Mouse (Mus musculus) hindbrain, postnatal 0 days (tissue): ENCODE measurements around the gene Gda. TPM values are rescaled to one million over a fixed set of nuclear protein-coding genes. Genes with fewer than 3 reads are reported as not detected.

Experiments used
- ATAC-seq: fragments of 200-750 bp; cut with Nextera tagmentation; 2 replicates; pipeline ENCODE4 v1.8.0; 2017; ENCODE audit warnings: mild to moderate bottlenecking, moderate TSS enrichment, moderate library complexity
- DNase-seq: peaks from one replicate; pipeline ENCODE4 v3.0.0-alpha.2; 2015; ENCODE audit warnings: low spot score
- H3K27ac ChIP-seq: fragments of 300-500 bp; sonication (generic); 2 replicates; pipeline ENCODE4 v1.5.1; 2014; ENCODE audit warnings: mild to moderate bottlenecking
- H3K27me3 ChIP-seq: fragments of 300-500 bp; sonication (generic); 2 replicates; pipeline ENCODE4 v1.6.1; 2014; ENCODE audit warnings: low read length, mixed read lengths; ENCODE audit not compliant: insufficient read depth
- H3K36me3 ChIP-seq: fragments of 300-500 bp; sonication (generic); 2 replicates; pipeline ENCODE4 v1.6.1; 2014; ENCODE audit warnings: low read length, mixed read lengths; ENCODE audit not compliant: insufficient read depth
- H3K4me1 ChIP-seq: fragments of 300-500 bp; sonication (generic); 2 replicates; pipeline ENCODE4 v1.6.1; 2014; ENCODE audit warnings: antibody characterized with exemption, low read length, mixed read lengths; ENCODE audit not compliant: insufficient read depth
- H3K4me2 ChIP-seq: fragments of 300-500 bp; sonication (generic); 2 replicates; pipeline ENCODE4 v1.6.1; 2014; ENCODE audit warnings: low read depth, mild to moderate bottlenecking, low read length, moderate library complexity, mixed read lengths
- H3K4me3 ChIP-seq: fragments of 300-500 bp; sonication (generic); 2 replicates; pipeline ENCODE4 v1.5.1; 2014; ENCODE audit warnings: low read length
- H3K9ac ChIP-seq: fragments of 300-500 bp; sonication (generic); replicated peaks from 2 replicates; pipeline ENCODE4 v1.6.1; 2014; ENCODE audit warnings: mild to moderate bottlenecking, low read length, moderate library complexity, mixed read lengths
- H3K9me3 ChIP-seq: fragments of 300-500 bp; sonication (generic); 2 replicates; pipeline ENCODE4 v1.6.1; 2016; ENCODE audit warnings: low read length, mixed read lengths
- CTCF ChIP-seq: IDR thresholded peaks from 2 replicates; pipeline ENCODE4 v1.5.1; 2016; ENCODE audit warnings: antibody characterized with exemption, control low read depth, low read depth
- WGBS: fragments of 180-500 bp; shearing (Covaris S2); extraction: QIAGEN DNeasy Blood & Tissue Kit; methylation state at CpG from one replicate; pipeline ENCODE4 v1.1.7; 2014; 5-methylcytosine and 5-hydroxymethylcytosine counted together
- polyA plus RNA-seq: library from polyadenylated mRNA; unstranded; fragments of >200 nt; fragmentation: Nextera tagmentation; extraction: Ambion mirVana; gene quantifications from 2 replicates; pipeline ENCODE4 v1.2.1, GENCODE M21; 2015
- total RNA-seq: library from RNA; depleted of rRNA; stranded (reverse); fragments of >200 nt; gene quantifications from 2 replicates; pipeline ENCODE4 v1.2.3, GENCODE M21; 2014

Gda gene
- total and polyA plus RNA-seq, 2 experiments from 2014 or later, result 0.64 to 2.7 TPM

DNA sequence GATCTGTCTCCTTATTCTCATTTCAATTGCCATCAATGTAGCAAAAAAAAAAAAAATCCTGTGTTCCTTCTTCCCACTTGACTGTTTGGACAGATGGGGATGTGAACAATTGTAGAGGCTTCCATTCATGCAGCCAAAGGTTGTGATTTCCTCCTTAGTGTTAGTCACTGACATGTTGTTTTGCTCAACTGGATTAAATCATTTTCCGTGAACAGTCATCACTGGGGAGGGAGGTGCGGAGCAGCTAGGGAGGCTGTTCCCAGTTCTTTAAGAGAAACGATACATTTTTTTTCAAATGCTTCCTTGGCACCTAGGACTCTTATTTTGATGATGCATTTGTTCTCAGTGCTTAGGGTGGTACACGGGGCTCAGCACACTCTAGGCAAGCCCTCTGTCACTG, 15.8 kb downstream of the Gda start:
- H3K9ac ChIP-seq, result no peak overlapping the region
- TF ChIP-seq CTCF, result no peak
- no peak overlapping the region for H3K4me3 ChIP-seq
- H3K4me1 ChIP-seq, result no peaks in the 10 kb centered on the region
- WGBS, result 77% methylated on average over 4 of the region's 4 CpGs
- H3K27ac ChIP-seq, result no peak overlapping the region
- no peaks in the 10 kb centered on the region for H3K9me3 ChIP-seq
- ATAC-seq (no peak), DNase-seq (no peak)
- no peaks in the 10 kb centered on the region for H3K36me3 ChIP-seq
- H3K4me2 ChIP-seq, result no peak overlapping the region
- H3K27me3 ChIP-seq, result no peaks in the 10 kb centered on the region

DNA sequence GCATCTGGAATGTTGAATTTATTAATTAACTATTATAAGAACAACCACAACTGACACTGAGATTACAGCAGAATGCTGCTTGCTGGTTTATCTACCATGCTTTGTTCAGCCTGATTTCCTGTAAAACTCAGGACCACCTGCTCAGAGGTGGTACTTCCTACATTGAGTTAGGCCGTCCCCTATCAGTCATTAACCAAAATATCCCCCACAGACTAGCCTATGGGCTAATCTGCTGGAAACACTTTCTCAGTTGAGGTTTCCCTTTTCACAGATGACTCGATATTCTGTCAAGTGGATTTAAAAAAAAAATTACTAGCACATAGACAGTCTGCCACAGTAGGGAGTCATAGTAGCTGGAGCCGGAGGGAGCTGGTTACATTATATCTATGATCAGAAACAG, 31.5 kb downstream of the Gda start:
- DNase-seq, result no peak
- no peak for ATAC-seq
- no peaks in the 10 kb centered on the region for H3K27me3 ChIP-seq
- no peak overlapping the region for H3K4me2 ChIP-seq
- H3K4me3 ChIP-seq, result no peak overlapping the region
- no peak overlapping the region for H3K9ac ChIP-seq
- H3K27ac ChIP-seq, result no peak overlapping the region
- no peaks in the 10 kb centered on the region for H3K4me1 ChIP-seq
- H3K9me3 ChIP-seq, result no peaks in the 10 kb centered on the region
- no peaks in the 10 kb centered on the region for H3K36me3 ChIP-seq
- TF ChIP-seq CTCF, result no peak
- WGBS, result 86% methylated on average over 3 of the region's 3 CpGs

DNA sequence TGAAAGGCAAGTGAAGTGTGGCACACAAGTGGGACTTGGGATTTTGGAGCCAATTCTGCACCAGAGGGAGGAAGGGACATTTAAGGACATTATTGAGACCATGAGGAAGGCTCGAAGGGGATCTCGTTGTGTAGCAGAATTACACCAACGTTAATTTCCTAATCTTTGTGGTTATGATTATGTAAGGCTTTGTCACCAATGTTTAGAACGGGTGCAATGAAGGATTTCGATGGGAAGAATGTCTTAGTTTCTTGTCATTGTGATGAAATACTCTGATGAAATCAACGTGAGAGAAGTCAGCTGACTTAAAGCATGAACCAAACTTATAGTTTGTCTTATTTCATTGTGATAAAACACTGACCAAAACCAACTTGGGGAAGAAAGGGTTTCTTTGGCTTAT, 32.4 kb downstream of the Gda start:
- Histone ChIP-seq H3K9ac (no peak overlapping the region), H3K4me3 (no peak overlapping the region), H3K9me3 (no peaks in the 10 kb centered on the region), H3K27me3 (no peaks in the 10 kb centered on the region), H3K27ac (no peak overlapping the region), H3K4me1 (no peaks in the 10 kb centered on the region), H3K4me2 (no peak overlapping the region), H3K36me3 (no peaks in the 10 kb centered on the region)
- no peak for TF ChIP-seq CTCF
- DNase-seq, result no peak
- WGBS, result 92% methylated on average over 6 of the region's 6 CpGs
- no peak for ATAC-seq

DNA sequence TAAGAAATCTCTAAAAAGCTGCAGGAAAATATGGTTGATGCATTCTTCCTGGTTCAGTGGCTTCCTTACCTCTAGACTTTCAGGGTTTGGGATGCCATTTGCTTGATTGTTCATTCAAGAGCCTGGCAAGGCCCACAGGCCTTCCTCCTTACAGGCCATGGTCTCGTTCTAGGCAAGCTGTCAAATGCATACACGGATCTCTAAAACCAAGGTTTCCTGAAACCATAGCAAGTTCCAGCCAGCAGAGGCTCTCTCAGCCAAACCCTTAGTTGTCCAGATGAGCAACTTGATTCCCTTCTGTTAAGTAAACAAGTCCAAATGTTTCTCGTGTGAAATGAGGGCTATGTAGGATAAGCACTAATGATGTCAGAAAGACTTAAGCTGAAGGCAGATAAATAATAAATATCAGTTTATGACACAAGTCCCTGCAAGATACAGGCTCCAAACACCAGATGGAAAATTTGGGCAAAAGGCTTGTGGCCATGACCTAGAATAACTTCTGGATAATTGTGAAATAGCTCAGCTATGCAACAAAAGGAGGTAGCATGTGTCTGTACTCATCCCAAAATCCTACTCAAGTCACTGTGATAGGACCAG, 34.0 kb downstream of the Gda start:
- DNase-seq (no peak), ATAC-seq (no peak)
- TF ChIP-seq CTCF, result no peak
- Histone ChIP-seq H3K4me1 (no peaks in the 10 kb centered on the region), H3K4me2 (no peak overlapping the region), H3K9ac (no peak overlapping the region), H3K27me3 (no peaks in the 10 kb centered on the region), H3K36me3 (no peaks in the 10 kb centered on the region), H3K9me3 (no peaks in the 10 kb centered on the region), H3K27ac (no peak overlapping the region), H3K4me3 (no peak overlapping the region)
- WGBS, result 65% methylated on average over 3 of the region's 3 CpGs

DNA sequence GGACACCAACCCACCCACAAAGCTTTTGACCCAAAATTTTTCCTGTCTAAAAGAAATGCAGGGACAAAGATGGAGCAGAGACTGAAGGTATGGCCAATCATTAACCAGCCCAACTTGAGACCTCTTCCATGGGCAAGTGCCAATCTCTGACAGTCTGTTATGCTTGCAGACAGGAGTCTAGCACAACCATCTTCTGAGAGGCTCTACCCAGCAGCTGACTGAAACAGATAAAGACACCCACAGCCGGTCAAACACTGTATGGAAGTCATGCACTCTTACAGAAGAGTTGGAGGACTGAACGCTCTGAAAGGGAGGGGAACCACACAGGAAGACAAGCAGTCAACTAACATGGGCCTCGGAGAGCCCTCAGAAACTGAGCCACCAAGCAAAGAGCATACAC, 36.7 kb downstream of the Gda start:
- 87% methylated on average over 3 of the region's 3 CpGs for WGBS
- Histone ChIP-seq H3K4me3 (no peak overlapping the region), H3K27me3 (no peaks in the 10 kb centered on the region), H3K9ac (no peak overlapping the region), H3K4me1 (no peaks in the 10 kb centered on the region), H3K4me2 (no peak overlapping the region), H3K9me3 (no peaks in the 10 kb centered on the region), H3K27ac (no peak overlapping the region), H3K36me3 (no peaks in the 10 kb centered on the region)
- ATAC-seq (no peak), DNase-seq (no peak)
- TF ChIP-seq CTCF, result no peak

DNA sequence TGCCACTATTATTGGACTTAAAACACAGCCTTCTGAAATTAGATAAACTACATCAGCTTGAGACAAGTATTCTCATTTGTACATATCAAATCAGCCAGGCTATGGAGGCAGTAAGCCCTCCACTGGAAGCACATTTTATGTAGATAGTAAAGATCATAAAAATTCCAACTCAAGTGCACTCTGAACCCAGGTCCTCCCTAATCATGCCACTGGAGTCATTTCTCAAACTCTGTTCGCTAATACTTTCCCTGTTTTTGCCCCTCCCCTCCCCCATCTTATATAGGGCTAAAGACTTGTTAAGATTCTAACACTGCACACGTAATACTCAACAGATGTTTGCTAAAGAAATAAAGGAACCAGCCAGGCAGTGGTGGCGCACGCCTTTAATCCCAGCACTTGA, 39.9 kb downstream of the Gda start:
- no peaks in the 10 kb centered on the region for H3K36me3 ChIP-seq
- H3K4me1 ChIP-seq, result no peaks in the 10 kb centered on the region
- ATAC-seq, result no peak
- H3K27ac ChIP-seq, result no peak overlapping the region
- no peak overlapping the region for H3K4me3 ChIP-seq
- TF ChIP-seq CTCF, result no peak
- 91% methylated on average over 4 of the region's 4 CpGs for WGBS
- no peak overlapping the region for H3K4me2 ChIP-seq
- no peak overlapping the region for H3K9ac ChIP-seq
- H3K27me3 ChIP-seq, result no peaks in the 10 kb centered on the region
- no peaks in the 10 kb centered on the region for H3K9me3 ChIP-seq
- DNase-seq, result no peak

DNA sequence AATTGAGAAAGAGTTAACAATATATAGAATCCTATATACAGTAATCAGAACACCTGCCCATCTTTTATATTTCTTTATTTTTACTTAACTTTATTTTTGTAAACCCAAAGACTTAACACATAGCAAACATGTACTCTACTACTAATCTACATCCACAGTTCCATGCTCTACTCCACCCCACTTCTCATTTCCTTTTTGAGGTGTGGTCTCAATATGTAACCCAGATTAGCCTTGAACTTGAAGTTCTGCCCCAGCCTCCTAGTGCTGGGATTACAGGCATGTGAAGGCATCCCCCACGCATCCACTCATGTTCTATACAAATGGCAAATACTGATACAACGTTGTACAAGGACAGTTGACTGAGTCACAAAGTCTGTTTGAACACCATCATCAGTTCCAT, 40.4 kb downstream of the Gda start:
- H3K4me2 ChIP-seq, result no peak overlapping the region
- H3K27ac ChIP-seq, result no peak overlapping the region
- WGBS, result 83% methylated on average over 2 of the region's 2 CpGs
- ATAC-seq, result no peak
- H3K4me3 ChIP-seq, result no peak overlapping the region
- no peak for TF ChIP-seq CTCF
- H3K9ac ChIP-seq, result no peak overlapping the region
- no peaks in the 10 kb centered on the region for H3K27me3 ChIP-seq
- H3K4me1 ChIP-seq, result no peaks in the 10 kb centered on the region
- H3K9me3 ChIP-seq, result no peaks in the 10 kb centered on the region
- H3K36me3 ChIP-seq, result no peaks in the 10 kb centered on the region
- no peak for DNase-seq
